Mouse (Mus musculus): ENCODE results near the gene Cxcl9. TPM values are rescaled to one million over a fixed set of nuclear protein-coding genes. Genes with fewer than 3 reads are reported as not detected.

Gene Cxcl9
- total and polyA plus RNA-seq, 3 experiments, result not detected

DNA sequence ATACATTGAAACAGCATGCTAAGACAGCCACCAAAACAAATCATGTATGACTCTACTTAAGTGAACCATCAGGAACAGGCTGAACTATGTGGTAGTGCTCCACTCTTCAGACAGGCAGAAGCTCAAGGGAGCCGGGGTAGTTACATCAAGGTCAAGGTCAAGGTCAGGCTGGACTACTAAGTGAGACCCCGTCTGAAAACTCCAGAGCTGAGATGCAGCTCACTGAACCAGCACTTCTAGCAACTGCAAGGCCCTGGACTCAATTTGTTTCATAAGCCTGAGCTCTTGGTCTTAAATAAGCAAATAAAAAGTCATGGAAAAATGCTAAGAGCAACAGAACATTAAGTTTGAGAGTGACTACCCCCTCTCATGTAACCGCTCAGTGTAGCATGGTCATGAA, 23.6 kb downstream of the Cxcl9 start:
- Histone ChIP-seq H3K4me1 (ENCODE audit: control insufficient read depth in 1 of 2, insufficient read depth in 2 of 2, low read length in 2 of 2) (peaks cover 0 to 7% of the 10 kb centered on the region in 2 experiments; a peak in 2 of 4 replicates), H3K27ac (ENCODE audit: control insufficient read depth, low read depth, low read length) (no peak overlapping the region), H3K4me3 (ENCODE audit: control insufficient read depth in 1 of 2, insufficient read depth in 1 of 2, low read depth in 2 of 2, low read length in 2 of 2) (no peak overlapping the region), H3K79me2 (ENCODE audit: control insufficient read depth, insufficient read depth, low read length, poor library complexity) (peaks cover 28% of the 10 kb centered on the region), H3K27me3 (ENCODE audit: control insufficient read depth in 1 of 2, insufficient read depth in 2 of 2, low read length in 2 of 2) (no peaks in the 10 kb centered on the region), H3K9ac (ENCODE audit: control insufficient read depth, low read depth, low read length, poor library complexity, severe bottlenecking) (no peak overlapping the region), H3K9me3 (replicated peaks; ENCODE audit: insufficient read depth, low read length) (no peaks in the 10 kb centered on the region), H3K36me3 (ENCODE audit: control insufficient read depth in 1 of 2, insufficient read depth in 2 of 2, low read length in 2 of 2) (peaks cover 8 to 16% of the 10 kb centered on the region in 2 experiments)
- TF ChIP-seq JUND (IDR thresholded peaks at IDR 0.05; ENCODE audit: low read depth, low read length) (no peak), POLR2AphosphoS2 (IDR thresholded peaks at IDR 0.05; ENCODE audit: low read length) (no peak), USF1 (IDR thresholded peaks at IDR 0.05; ENCODE audit: low read depth, low read length) (no peak), HCFC1 (IDR thresholded peaks at IDR 0.05; ENCODE audit: low read depth, low read length) (no peak), E2F4 (IDR thresholded peaks at IDR 0.05; ENCODE audit: borderline replicate concordance, low read depth, low read length) (no peak), CHD2 (IDR thresholded peaks at IDR 0.05; ENCODE audit: low read length) (no peak), SIN3A (IDR thresholded peaks at IDR 0.05; ENCODE audit: low read length) (no peak), ZNF384 (IDR thresholded peaks at IDR 0.05; ENCODE audit: low read depth, low read length) (no peak), MYB (IDR thresholded peaks at IDR 0.05; ENCODE audit: low read depth, low read length) (no peak), CHD1 (IDR thresholded peaks at IDR 0.05; ENCODE audit: low read depth, low read length) (no peak), MAX (IDR thresholded peaks at IDR 0.05; ENCODE audit: low read length) (no peak), USF2 (IDR thresholded peaks at IDR 0.05; ENCODE audit: borderline replicate concordance in 1 of 2, insufficient read depth in 1 of 2, low read depth in 1 of 2, low read length in 2 of 2) (no peak), EP300 (IDR thresholded peaks at IDR 0.05; ENCODE audit: low read depth in 1 of 2, low read length in 2 of 2) (no peak)
- DNase-seq (ENCODE audit: low read depth, low spot score), result no peak

DNA sequence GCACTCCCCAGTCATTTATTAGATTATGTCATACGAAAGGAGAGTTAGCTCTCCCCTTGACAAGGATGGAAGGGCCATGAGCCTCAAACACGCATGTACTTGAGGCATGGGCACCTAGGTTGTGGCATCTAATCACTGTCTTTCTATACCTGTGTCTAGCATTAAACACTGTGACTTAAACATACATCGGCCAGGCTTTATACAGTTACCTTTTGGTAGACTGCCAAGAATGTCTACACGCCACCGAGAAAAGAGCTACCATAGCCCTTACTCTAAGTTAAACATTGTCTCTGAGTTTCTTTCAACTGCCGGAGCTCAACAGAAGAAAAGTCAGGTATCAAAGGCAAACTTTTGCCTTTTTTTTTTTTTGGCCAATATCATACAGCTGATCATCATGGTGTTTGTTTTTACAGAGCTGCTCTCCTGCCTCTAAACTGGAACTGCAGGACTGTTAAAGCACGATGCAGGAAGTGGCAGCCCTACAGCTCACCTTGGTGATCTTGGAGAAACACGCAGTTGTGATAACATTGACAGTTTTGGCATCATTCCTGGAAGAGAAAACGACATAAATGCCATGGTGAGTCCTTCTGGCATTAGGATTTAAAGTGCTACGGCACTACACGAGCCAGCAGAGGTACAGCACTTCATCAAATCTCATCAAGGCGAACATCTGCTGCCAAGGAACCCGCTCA, 25.6 kb downstream of the Cxcl9 start:
- no peak overlapping the region for H3K27ac ChIP-seq (ENCODE audit: control insufficient read depth, low read depth, low read length)
- H3K9ac ChIP-seq (ENCODE audit: control insufficient read depth, low read depth, low read length, poor library complexity, severe bottlenecking), result no peak overlapping the region
- H3K4me1 ChIP-seq (ENCODE audit: control insufficient read depth in 1 of 2, insufficient read depth in 2 of 2, low read length in 2 of 2), result no peaks in the 10 kb centered on the region
- TF ChIP-seq MAX (IDR thresholded peaks at IDR 0.05; ENCODE audit: low read length) (no peak), ETS1 (IDR thresholded peaks at IDR 0.05; ENCODE audit: low read depth, low read length) (no peak), ZC3H11A (IDR thresholded peaks at IDR 0.05; ENCODE audit: low read depth, low read length) (no peak), UBTF (IDR thresholded peaks at IDR 0.05; ENCODE audit: borderline replicate concordance, insufficient read depth, low read depth, low read length) (no peak), GABPA (IDR thresholded peaks at IDR 0.05; ENCODE audit: low read depth, low read length) (no peak), RCOR1 (IDR thresholded peaks at IDR 0.05; ENCODE audit: low read depth, low read length) (no peak), MYC (IDR thresholded peaks at IDR 0.05; ENCODE audit: low read depth, low read length) (no peak), TCF12 (IDR thresholded peaks at IDR 0.05; ENCODE audit: low read depth, low read length) (no peak), SMC3 (IDR thresholded peaks at IDR 0.05; ENCODE audit: low read depth, low read length) (no peak), ELF1 (IDR thresholded peaks at IDR 0.05; ENCODE audit: low read depth, low read length) (no peak)
- no peaks in the 10 kb centered on the region for H3K27me3 ChIP-seq (ENCODE audit: control insufficient read depth in 1 of 2, insufficient read depth in 2 of 2, low read length in 2 of 2)
- H3K36me3 ChIP-seq (ENCODE audit: control insufficient read depth in 1 of 2, insufficient read depth in 2 of 2, low read length in 2 of 2), result peaks cover 0 to 21% of the 10 kb centered on the region in 2 experiments; a peak in 2 of 4 replicates
- DNase-seq (ENCODE audit: low read depth, low spot score), result no peak
- H3K4me3 ChIP-seq (ENCODE audit: control insufficient read depth in 1 of 2, insufficient read depth in 1 of 2, low read depth in 2 of 2, low read length in 2 of 2), result no peak overlapping the region
- no peaks in the 10 kb centered on the region for H3K9me3 ChIP-seq (replicated peaks; ENCODE audit: insufficient read depth, low read length)
- H3K79me2 ChIP-seq (ENCODE audit: control insufficient read depth, insufficient read depth, low read length, poor library complexity), result peaks cover 8% of the 10 kb centered on the region

Measured in MEL (cell line).